Mouse (Mus musculus) lung, embryonic 15.5 days (tissue): ENCODE measurements around the gene H2-M10.5. TPM values are rescaled to one million over a fixed set of nuclear protein-coding genes. Genes with fewer than 3 reads are reported as not detected.
"Not testable (repeated sequence)": the region's sequence is repeated elsewhere in the genome, so short reads cannot be mapped to it uniquely, and the experiment has no call there.

Experiments
- ATAC-seq: fragments of 200-750 bp; cut with Nextera tagmentation; 2 replicates; pipeline ENCODE4 v1.8.0; 2017; ENCODE audit warnings: moderate number of reproducible peaks, borderline replicate concordance; ENCODE audit not compliant: low FRiP score, low TSS enrichment; ENCODE audit errors: extremely low read depth
- H3K27ac ChIP-seq: fragments of 300-500 bp; sonication (generic); 2 replicates; pipeline ENCODE4 v1.5.1; 2015; ENCODE audit warnings: moderate library complexity, mild to moderate bottlenecking, inconsistent platforms
- H3K27me3 ChIP-seq: fragments of 300-500 bp; sonication (generic); 2 replicates; pipeline ENCODE4 v1.6.1; 2015; ENCODE audit warnings: inconsistent platforms
- H3K36me3 ChIP-seq: fragments of 300-500 bp; sonication (generic); 2 replicates; pipeline ENCODE4 v1.6.1; 2015; ENCODE audit warnings: inconsistent platforms
- H3K4me1 ChIP-seq: fragments of 300-500 bp; sonication (generic); 2 replicates; pipeline ENCODE4 v1.6.1; 2015; ENCODE audit warnings: inconsistent platforms
- H3K4me2 ChIP-seq: fragments of 300-500 bp; sonication (generic); 2 replicates; pipeline ENCODE4 v1.6.1; 2015; ENCODE audit warnings: inconsistent platforms, mild to moderate bottlenecking, moderate library complexity
- H3K4me3 ChIP-seq: fragments of 300-500 bp; sonication (generic); 2 replicates; pipeline ENCODE4 v1.5.1; 2015; ENCODE audit warnings: mild to moderate bottlenecking, inconsistent platforms
- H3K9ac ChIP-seq: fragments of 300-500 bp; sonication (generic); 2 replicates; pipeline ENCODE4 v1.6.1; 2015; ENCODE audit warnings: inconsistent platforms
- H3K9me3 ChIP-seq: fragments of 300-500 bp; sonication (generic); 2 replicates; pipeline ENCODE4 v1.6.1; 2016; ENCODE audit warnings: inconsistent platforms
- WGBS: fragments of 180-500 bp; shearing (Covaris S2); methylation state at CpG from one replicate; pipeline ENCODE4 v1.1.7; 2015; 5-methylcytosine and 5-hydroxymethylcytosine counted together
- polyA plus RNA-seq: library from polyadenylated mRNA; unstranded; fragments of >200 nt; fragmentation: Nextera tagmentation; extraction: Ambion mirVana; gene quantifications from 2 replicates; pipeline ENCODE4 v1.2.1, GENCODE M21; 2015

The H2-M10.5 gene
- polyA plus RNA-seq: not detected in 2 replicates

DNA sequence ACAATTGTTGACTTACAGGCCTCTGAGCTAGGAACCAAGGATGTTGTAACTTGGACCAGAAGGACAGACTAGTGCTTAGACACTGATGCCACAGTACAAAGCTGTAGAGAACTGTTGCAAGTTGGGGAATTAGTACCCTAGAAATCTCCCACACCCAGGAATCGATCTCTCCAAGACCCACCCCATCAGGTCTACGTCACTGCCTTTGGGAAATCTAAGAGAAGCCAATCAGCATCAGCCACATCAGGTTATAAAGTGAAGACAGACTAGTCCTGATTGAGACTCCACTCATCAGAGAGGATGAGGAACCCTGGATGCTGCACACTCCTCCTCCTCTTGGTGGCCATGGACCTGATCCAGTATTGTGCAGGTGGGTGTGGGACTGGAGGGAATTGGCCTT is at the start of gene H2-M10.5:
Gene H2-M10.5 (plus strand): TSS at position 301 of the 400 bp plus-strand sequence.
- not testable (repeated sequence) for H3K36me3 ChIP-seq, H3K27ac ChIP-seq, H3K4me2 ChIP-seq, ATAC-seq, H3K4me3 ChIP-seq, H3K27me3 ChIP-seq, H3K4me1 ChIP-seq, H3K9me3 ChIP-seq, H3K9ac ChIP-seq
- WGBS: 85% methylated on average over 2 of the region's 2 CpGs

- no peak overlapping the region for H3K4me3 ChIP-seq
- H3K9ac ChIP-seq: no peak overlapping the region
- no peaks in the 10 kb centered on the region for H3K36me3 ChIP-seq
- no peaks in the 10 kb centered on the region for H3K4me1 ChIP-seq
- H3K4me2 ChIP-seq: no peak overlapping the region
- H3K9me3 ChIP-seq: no peaks in the 10 kb centered on the region
- H3K27ac ChIP-seq: no peak overlapping the region
- no peak for ATAC-seq
- no peaks in the 10 kb centered on the region for H3K27me3 ChIP-seq
- 9% methylated on average over 2 of the region's 2 CpGs for WGBS
These were observed 46.7 kb upstream of the H2-M10.5 start for GRCm38 (mm10) chr17:36726046-36726445.

DNA sequence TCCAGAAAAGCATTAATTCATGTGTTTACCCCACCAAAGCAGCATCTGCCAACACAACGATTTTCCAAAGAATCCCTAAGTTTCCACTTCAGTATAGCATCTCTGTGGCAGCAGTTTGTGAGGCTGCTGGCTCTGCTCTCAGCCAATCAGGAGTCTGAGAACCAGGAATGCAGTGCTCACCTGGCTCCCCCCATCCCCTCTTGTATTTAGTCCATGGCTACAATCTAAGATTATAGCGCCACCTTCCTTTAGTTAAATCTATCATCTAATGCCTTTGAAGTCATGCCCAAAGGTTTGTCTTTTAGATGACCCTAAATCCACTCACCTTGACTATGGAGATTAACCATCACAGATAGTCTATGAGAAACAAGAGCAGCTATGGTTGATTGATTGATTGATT is 8.9 kb upstream of the H2-M10.5 start:
- H3K27me3 ChIP-seq: no peaks in the 10 kb centered on the region
- H3K9me3 ChIP-seq: no peaks in the 10 kb centered on the region
- no peaks in the 10 kb centered on the region for H3K4me1 ChIP-seq
- H3K4me3 ChIP-seq: no peak overlapping the region
- 57% methylated on average over 2 of the region's 2 CpGs for WGBS
- no peak overlapping the region for H3K9ac ChIP-seq
- no peak overlapping the region for H3K27ac ChIP-seq
- no peak overlapping the region for H3K4me2 ChIP-seq
- no peak for ATAC-seq
- no peaks in the 10 kb centered on the region for H3K36me3 ChIP-seq

DNA sequence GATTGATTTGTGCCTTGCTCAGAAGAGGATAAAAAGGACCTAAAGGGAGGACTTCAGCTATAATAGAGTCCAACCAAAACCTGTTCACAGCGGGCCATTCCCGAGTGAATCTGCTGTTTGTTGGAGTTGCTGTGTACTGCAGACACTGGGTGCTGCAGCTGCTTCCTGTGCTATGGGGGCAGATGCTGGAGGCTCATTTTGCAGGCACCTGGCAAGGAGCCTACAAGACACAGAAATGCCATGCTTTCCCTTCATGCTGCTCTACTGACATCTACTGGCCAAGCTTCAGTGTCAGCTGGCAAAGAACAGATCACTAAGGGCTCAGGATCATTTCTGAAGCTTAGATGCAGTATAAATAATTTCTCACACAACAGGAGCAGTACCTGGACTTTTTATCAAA is 8.5 kb upstream of the H2-M10.5 start:
- H3K9me3 ChIP-seq, H3K9ac ChIP-seq, H3K4me2 ChIP-seq, H3K36me3 ChIP-seq, H3K27me3 ChIP-seq, ATAC-seq, H3K4me3 ChIP-seq, H3K27ac ChIP-seq, H3K4me1 ChIP-seq: not testable (repeated sequence)
- 33% methylated on average over 2 of the region's 2 CpGs for WGBS

DNA sequence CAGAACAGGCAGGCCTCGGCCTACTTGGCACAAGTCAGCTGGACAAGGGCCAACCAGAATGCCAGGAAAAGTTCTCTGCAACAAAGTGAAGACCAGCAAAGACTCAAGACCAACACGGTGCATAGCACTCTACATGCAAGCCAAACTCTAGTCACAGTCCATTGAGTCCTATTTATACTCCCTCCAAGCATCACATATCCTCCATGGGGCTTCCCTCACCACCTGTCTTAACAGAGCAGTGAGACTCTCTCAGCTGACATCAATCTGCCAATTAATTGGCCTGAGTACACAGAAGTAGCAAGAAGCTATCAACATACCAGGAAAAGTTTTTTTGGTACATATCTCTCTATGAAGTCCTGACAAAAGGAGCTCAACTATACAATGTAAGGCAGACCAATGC is 7.3 kb upstream of the H2-M10.5 start:
- not testable (repeated sequence) for H3K4me2 ChIP-seq, ATAC-seq, H3K9ac ChIP-seq, H3K9me3 ChIP-seq, H3K27ac ChIP-seq, H3K27me3 ChIP-seq, H3K4me1 ChIP-seq, H3K36me3 ChIP-seq, H3K4me3 ChIP-seq
- 65% methylated on average over 2 of the region's 2 CpGs for WGBS

DNA sequence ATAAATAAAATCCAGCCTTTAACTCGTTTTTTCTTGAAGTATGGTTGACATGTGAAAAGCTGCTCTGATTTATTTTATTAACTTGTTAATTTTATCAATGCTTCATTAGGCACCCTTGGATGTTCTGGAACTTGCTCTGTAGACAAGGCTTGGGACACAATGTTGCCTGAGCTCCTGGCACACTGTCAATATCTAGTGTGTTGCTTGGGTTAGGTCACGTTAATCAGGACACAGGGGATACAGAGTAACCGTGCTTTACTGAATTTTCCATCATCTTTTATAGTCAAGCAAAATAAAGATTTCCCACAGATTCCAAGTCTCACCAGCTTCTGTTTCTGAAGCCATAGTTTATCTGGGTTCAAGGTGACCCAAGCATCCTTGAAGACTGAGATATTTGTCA is 8.8 kb downstream of the H2-M10.5 start:
- Histone ChIP-seq H3K36me3 (no peaks in the 10 kb centered on the region), H3K9ac (no peak overlapping the region), H3K9me3 (no peaks in the 10 kb centered on the region), H3K4me2 (no peak overlapping the region), H3K27ac (no peak overlapping the region), H3K27me3 (no peaks in the 10 kb centered on the region), H3K4me3 (no peak overlapping the region), H3K4me1 (no peaks in the 10 kb centered on the region)
- ATAC-seq: no peak
- 42% methylated on average over 3 of the region's 3 CpGs for WGBS

GRCm38 (mm10) chr17:36786483-36786886 is 13.8 kb downstream of the H2-M10.5 start:
- not testable (repeated sequence) for H3K4me2 ChIP-seq, H3K9me3 ChIP-seq, H3K27me3 ChIP-seq, H3K4me1 ChIP-seq, H3K27ac ChIP-seq, ATAC-seq, H3K9ac ChIP-seq, H3K4me3 ChIP-seq, H3K36me3 ChIP-seq
- WGBS: 22% methylated on average over 1 of the region's 1 CpGs

DNA sequence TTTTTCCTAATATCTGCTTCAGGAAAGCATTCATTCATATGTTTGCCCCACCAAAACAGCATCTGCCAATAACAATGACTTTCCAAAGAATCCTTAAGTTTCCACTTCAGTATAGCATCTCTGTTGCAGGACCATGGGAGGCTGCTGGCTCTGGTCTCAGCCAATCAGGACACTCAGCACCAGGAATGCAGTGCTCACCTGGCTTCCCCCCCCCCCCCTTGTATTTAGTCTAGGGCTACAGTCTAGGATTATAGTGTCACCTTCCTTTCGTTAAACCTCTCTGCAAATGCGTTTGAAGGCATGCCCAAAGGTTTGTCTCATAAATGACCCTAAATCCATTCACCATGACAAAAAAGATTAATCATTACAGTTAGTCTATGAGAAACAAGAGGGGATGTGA is 15.6 kb downstream of the H2-M10.5 start:
- H3K4me1 ChIP-seq: no peaks in the 10 kb centered on the region

GRCm38 (mm10) chr17:36788801-36789200 is 16.1 kb downstream of the H2-M10.5 start:
- H3K4me1 ChIP-seq, ATAC-seq, H3K9ac ChIP-seq, H3K36me3 ChIP-seq, H3K27me3 ChIP-seq, H3K27ac ChIP-seq, H3K4me3 ChIP-seq, H3K9me3 ChIP-seq, H3K4me2 ChIP-seq: not testable (repeated sequence)

More for the DNA sequence above, 15.6 kb downstream of the H2-M10.5 start:
- ATAC-seq: no peak
- Histone ChIP-seq H3K4me2 (no peak overlapping the region), H3K36me3 (no peaks in the 10 kb centered on the region), H3K4me3 (no peak overlapping the region), H3K9me3 (no peaks in the 10 kb centered on the region), H3K9ac (no peak overlapping the region), H3K27me3 (no peaks in the 10 kb centered on the region), H3K27ac (no peak overlapping the region)
- WGBS: 71% methylated on average over 2 of the region's 2 CpGs

- H3K9me3 ChIP-seq: no peaks in the 10 kb centered on the region
- no peaks in the 10 kb centered on the region for H3K36me3 ChIP-seq
- no peaks in the 10 kb centered on the region for H3K27me3 ChIP-seq
- 51% methylated on average over 10 of the region's 10 CpGs for WGBS
- no peak for ATAC-seq
- H3K4me1 ChIP-seq: no peaks in the 10 kb centered on the region
- no peak overlapping the region for H3K9ac ChIP-seq
- H3K4me2 ChIP-seq: no peak overlapping the region
- H3K4me3 ChIP-seq: no peak overlapping the region
- H3K27ac ChIP-seq: no peak overlapping the region
These were observed 26.8 kb downstream of the H2-M10.5 start for GRCm38 (mm10) chr17:36799493-36799892.

DNA sequence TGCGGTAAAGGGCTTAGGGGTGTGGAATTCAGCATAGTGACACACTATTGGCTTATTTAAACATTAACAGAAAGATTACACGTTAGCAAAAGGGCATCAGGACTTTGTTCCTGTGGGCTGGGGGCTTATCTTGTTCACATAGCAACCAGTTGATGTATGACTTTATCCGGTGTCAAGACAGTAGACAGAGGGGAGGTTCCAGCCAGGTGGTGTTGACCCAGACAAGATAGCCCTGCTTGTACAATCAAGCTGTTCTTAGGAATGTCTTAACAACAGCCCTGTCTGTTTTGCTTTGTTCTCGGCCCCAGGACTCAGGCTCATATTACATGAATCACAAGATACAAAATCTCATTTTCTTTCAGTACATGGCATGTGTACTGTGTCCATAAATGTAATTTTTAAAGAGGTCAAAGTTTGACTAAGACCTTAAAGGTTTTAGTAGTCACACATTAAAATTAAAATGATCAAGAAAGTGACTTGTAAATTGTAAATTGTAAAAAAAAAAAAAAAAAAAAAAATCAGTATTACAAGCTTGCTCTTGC is 27.3 kb downstream of the H2-M10.5 start:
- H3K9ac ChIP-seq, H3K36me3 ChIP-seq, ATAC-seq, H3K27me3 ChIP-seq, H3K4me1 ChIP-seq, H3K4me3 ChIP-seq, H3K9me3 ChIP-seq, H3K4me2 ChIP-seq, H3K27ac ChIP-seq: not testable (repeated sequence)
- WGBS: 14% methylated on average over 4 of the region's 4 CpGs

DNA sequence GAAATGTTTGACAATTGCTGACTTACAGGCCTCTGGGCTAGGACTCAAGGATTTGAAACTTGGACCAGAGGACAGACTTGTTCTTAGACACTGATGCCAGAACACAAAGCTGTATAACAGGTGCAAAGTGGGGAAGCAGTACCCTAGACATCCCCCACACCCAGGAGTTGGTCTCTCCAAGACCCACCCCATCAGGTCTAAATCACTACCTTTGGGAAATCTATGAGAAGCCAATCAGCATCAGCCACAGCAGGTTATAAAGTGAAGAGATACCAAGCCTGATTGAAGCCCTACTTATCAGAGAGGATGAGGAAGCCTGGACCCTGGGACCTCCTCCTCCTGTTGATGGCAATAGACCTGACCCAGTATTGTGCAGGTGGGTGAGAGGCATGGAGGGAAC is 39.2 kb downstream of the H2-M10.5 start, which contains the start of gene H2-M10.6:
Gene H2-M10.6 (plus strand): TSS at position 301 of the 400 bp plus-strand sequence.
- Histone ChIP-seq H3K27ac (no peak within 1 kb of the TSS), H3K4me1 (no peaks in the 10 kb centered on the region), H3K4me3 (no peak within 1 kb of the TSS), H3K9ac (no peak within 1 kb of the TSS), H3K36me3 (no peaks in the 10 kb centered on the region), H3K4me2 (no peak within 1 kb of the TSS), H3K9me3 (no peaks in the 10 kb centered on the region), H3K27me3 (no peaks in the 10 kb centered on the region)
- ATAC-seq: no peak

- Histone ChIP-seq H3K4me1 (no peaks in the 10 kb centered on the region), H3K27ac (no peak overlapping the region)
- ATAC-seq: no peak
These were observed 51.3 kb downstream of the H2-M10.5 start for GRCm38 (mm10) chr17:36824005-36824404.

More at GRCm38 (mm10) chr17:36824005-36824404, 51.3 kb downstream of the H2-M10.5 start:
- H3K9ac ChIP-seq: no peak overlapping the region
- H3K27me3 ChIP-seq: no peaks in the 10 kb centered on the region
- no peak overlapping the region for H3K4me2 ChIP-seq
- no peak overlapping the region for H3K4me3 ChIP-seq
- no peaks in the 10 kb centered on the region for H3K36me3 ChIP-seq
- H3K9me3 ChIP-seq: no peaks in the 10 kb centered on the region
